Mouse (Mus musculus) layer of hippocampus, adult 2 months (tissue): Measurements from ENCODE around the gene Map4k1. TPM values are rescaled to one million over a fixed set of nuclear protein-coding genes. Genes with fewer than 3 reads are reported as not detected.

Experiments used
- DNase-seq, 2 experiments: peaks; one replicate each; pipeline ENCODE4 v3.0.0; 2022; ENCODE audit warnings: low spot score in 2 of 2
- H3K27ac ChIP-seq: fragments of 200-600 bp; 2 replicates; pipeline ENCODE4 v1.8.1; 2022
- H3K4me3 ChIP-seq: fragments of 200-600 bp; 2 replicates; pipeline ENCODE4 v1.8.1; 2022; ENCODE audit warnings: mild to moderate bottlenecking
- CTCF ChIP-seq: fragments of 200-600 bp; conservative IDR thresholded peaks from 2 replicates; pipeline ENCODE4 v1.8.1; 2022; ENCODE audit warnings: antibody characterized with exemption, mild to moderate bottlenecking, moderate library complexity
- microRNA-seq, 2 experiments: library from miRNA; unstranded; fragments of <30 nt; microRNA quantifications; one replicate each; pipeline ENCODE4 v1.2.0; 2021
- total RNA-seq, 2 experiments: library from RNA; stranded (reverse); gene quantifications; 2 replicates each; pipeline ENCODE4 v1.2.3; 2021

The Map4k1 gene
- total RNA-seq, 2 experiments from 2014 or later, result 0.90 to 1.8 TPM

DNA sequence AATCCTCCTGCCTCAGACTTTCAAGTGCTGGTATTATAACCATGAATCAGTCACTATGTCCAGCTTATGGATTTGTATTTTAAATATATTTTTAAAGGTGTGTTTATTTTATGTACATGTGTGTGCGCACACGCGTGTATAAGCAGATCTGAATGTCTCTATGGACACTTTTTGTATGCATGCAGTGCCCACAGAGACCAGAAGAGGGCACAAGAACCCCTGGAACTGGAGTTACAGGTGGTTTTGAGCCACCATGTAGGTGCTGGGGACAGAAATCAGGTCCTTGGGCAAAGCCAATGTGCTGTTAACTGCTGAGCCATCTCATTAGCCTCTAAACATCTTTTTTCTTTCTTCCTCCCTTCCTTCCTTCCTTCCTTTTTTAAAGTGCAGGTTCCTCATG lies 66.2 kb downstream of the Map4k1 start:
- TF ChIP-seq CTCF, result peak; percentile 63
- no peak for DNase-seq
- Histone ChIP-seq H3K4me3 (no peak overlapping the region), H3K27ac (no peak overlapping the region)

GRCm38 (mm10) chr7:29048615-29049014 lies 66.8 kb downstream of the Map4k1 start:
- DNase-seq, result no peak
- Histone ChIP-seq H3K27ac (no peak overlapping the region), H3K4me3 (no peak overlapping the region)
- no peak for TF ChIP-seq CTCF

GRCm38 (mm10) chr7:29050797-29051196 lies 68.9 kb downstream of the Map4k1 start:
- DNase-seq, result peak; percentile 26 to 51
- no peak overlapping the region for H3K4me3 ChIP-seq
- H3K27ac ChIP-seq, result no peak overlapping the region
- TF ChIP-seq CTCF, result peak; percentile 88

GRCm38 (mm10) chr7:29052821-29053220 lies 71.0 kb downstream of the Map4k1 start:
- Histone ChIP-seq H3K27ac (no peak overlapping the region), H3K4me3 (no peak overlapping the region)
- DNase-seq, result no peak
- no peak for TF ChIP-seq CTCF

Small RNAs within 50 kb of the gene (microRNA-seq; reads per million reads assigned to microRNA genes)
- 0 reads per million in 2 experiments for gene Gm44408

Other genes with a start within 250 kb of the Map4k1 start
- 10 to 100 TPM; 57.5 to 57.9 TPM for gene Mrps12, start 240.2 kb upstream of the Map4k1 start, total RNA-seq
- 10 to 100 TPM; 13.9 to 14.3 TPM for gene Sars2, start 240.1 kb upstream of the Map4k1 start, total RNA-seq
- gene Ccer2, start 225.9 kb upstream of the Map4k1 start, total RNA-seq, result under 1 TPM; 0.34 to 0.36 TPM
- gene Sirt2, start 215.3 kb upstream of the Map4k1 start, total RNA-seq, result 100 to 1,000 TPM; 128 to 139 TPM
- gene Nfkbib, start 214.5 kb upstream of the Map4k1 start, total RNA-seq, result 10 to 100 TPM; 25.6 to 27.2 TPM
- 1 to 10 TPM; 2.6 to 4.5 TPM for gene Rinl, start 193.1 kb upstream of the Map4k1 start, total RNA-seq
- 100 to 1,000 TPM; 410 to 476 TPM for gene Hnrnpl, start 173.5 kb upstream of the Map4k1 start, total RNA-seq
- gene Ech1, start 156.8 kb upstream of the Map4k1 start, total RNA-seq, result 10 to 100 TPM; 66.4 to 68.8 TPM
- gene Lgals4, start 148.2 kb upstream of the Map4k1 start, total RNA-seq, result 1 to 10 TPM; 4.4 to 6.8 TPM
- gene Lgals7, start 118.2 kb upstream of the Map4k1 start, total RNA-seq, result not detected
- gene Capn12, start 100.6 kb upstream of the Map4k1 start, total RNA-seq, result under 1 TPM; 0.15 to 0.29 TPM
- gene Actn4, start 19.7 kb upstream of the Map4k1 start, total RNA-seq, result 100 to 1,000 TPM; 131 to 134 TPM
- gene Eif3k, start 186 bp upstream of the Map4k1 start, total RNA-seq, result 100 to 1,000 TPM; 198 to 202 TPM
- 10 to 100 TPM; 19.6 to 23.3 TPM for gene Ryr1, start 143.1 kb downstream of the Map4k1 start, total RNA-seq
- under 1 TPM; 0.91 to 0.97 TPM for gene Rasgrp4, start 152.8 kb downstream of the Map4k1 start, total RNA-seq
- gene Fam98c, start 174.2 kb downstream of the Map4k1 start, total RNA-seq, result 10 to 100 TPM; 28.1 to 29.3 TPM
- gene Ggn, start 188.2 kb downstream of the Map4k1 start, total RNA-seq, result under 1 TPM; 0.88 to 0.95 TPM
- gene Spred3, start 188.4 kb downstream of the Map4k1 start, total RNA-seq, result 10 to 100 TPM; 46.9 to 48.1 TPM
- gene Psmd8, start 198.7 kb downstream of the Map4k1 start, total RNA-seq, result 100 to 1,000 TPM; 131 to 133 TPM
- 1 to 10 TPM; 1.2 to 2.4 TPM for gene Catsperg1, start 232.0 kb downstream of the Map4k1 start, total RNA-seq